Mouse (Mus musculus): ENCODE data around the gene Ric3. TPM values are rescaled to one million over a fixed set of nuclear protein-coding genes. Genes with fewer than 3 reads are reported as not detected.
"Not testable (repeated sequence)": the region's sequence is repeated elsewhere in the genome, so short reads cannot be mapped to it uniquely, and the experiment has no call there.

Ric3 gene
- total and polyA plus RNA-seq, 3 experiments = not detected

GRCm38 (mm10) chr7:109091316-109091715, 8.2 kb upstream of the Ric3 start:
- not testable (repeated sequence) for H3K27me3 ChIP-seq (ENCODE audit: control insufficient read depth in 1 of 2, insufficient read depth in 2 of 2, low read length in 2 of 2)

GRCm38 (mm10) chr7:109086946-109087345, 3.8 kb upstream of the Ric3 start:
- Histone ChIP-seq H3K4me3 (ENCODE audit: control insufficient read depth in 1 of 2, insufficient read depth in 1 of 2, low read depth in 2 of 2, low read length in 2 of 2) (no peak overlapping the region), H3K79me2 (ENCODE audit: control insufficient read depth, insufficient read depth, low read length, poor library complexity) (no peaks in the 10 kb centered on the region), H3K4me1 (ENCODE audit: control insufficient read depth in 1 of 2, insufficient read depth in 2 of 2, low read length in 2 of 2) (no peaks in the 10 kb centered on the region), H3K36me3 (ENCODE audit: control insufficient read depth in 1 of 2, insufficient read depth in 2 of 2, low read length in 2 of 2) (no peaks in the 10 kb centered on the region), H3K9me3 (replicated peaks; ENCODE audit: insufficient read depth, low read length) (no peaks in the 10 kb centered on the region), H3K9ac (ENCODE audit: control insufficient read depth, low read depth, low read length, poor library complexity, severe bottlenecking) (no peak overlapping the region), H3K27ac (ENCODE audit: control insufficient read depth, low read depth, low read length) (no peak overlapping the region), H3K27me3 (ENCODE audit: control insufficient read depth in 1 of 2, insufficient read depth in 2 of 2, low read length in 2 of 2) (no peaks in the 10 kb centered on the region)
- peak; percentile 28 for DNase-seq (ENCODE audit: low read depth, low spot score)
- no peak for TF ChIP-seq CHD2 (IDR thresholded peaks at IDR 0.05; ENCODE audit: low read length)
- no peak for TF ChIP-seq NRF1 (IDR thresholded peaks at IDR 0.05; ENCODE audit: insufficient read depth, low read depth, low read length, poor library complexity, severe bottlenecking)
- TF ChIP-seq MEF2A (IDR thresholded peaks at IDR 0.05; ENCODE audit: extremely low read depth, insufficient replicate concordance, low read depth, low read length, poor library complexity, severe bottlenecking) = no peak
- no peak for TF ChIP-seq MAFK (IDR thresholded peaks at IDR 0.05; ENCODE audit: borderline replicate concordance, low read depth, low read length)
- no peak for TF ChIP-seq ETS1 (IDR thresholded peaks at IDR 0.05; ENCODE audit: low read depth, low read length)
- TF ChIP-seq TBP (IDR thresholded peaks at IDR 0.05; ENCODE audit: low read depth, low read length) = no peak
- TF ChIP-seq JUND (IDR thresholded peaks at IDR 0.05; ENCODE audit: low read depth, low read length) = no peak
- no peak for TF ChIP-seq GABPA (IDR thresholded peaks at IDR 0.05; ENCODE audit: low read depth, low read length)
- no peak for TF ChIP-seq ZC3H11A (IDR thresholded peaks at IDR 0.05; ENCODE audit: low read depth, low read length)
- TF ChIP-seq CTCF (IDR thresholded peaks at IDR 0.05 in 2 of 3, conservative IDR thresholded peaks at IDR 0.05 in 1 of 3; ENCODE audit: control insufficient read depth in 1 of 3, insufficient read depth in 1 of 3, low read depth in 2 of 3, low read length in 3 of 3, poor library complexity in 1 of 3, severe bottlenecking in 1 of 3) = no peak
- no peak for TF ChIP-seq GATA1 (IDR thresholded peaks at IDR 0.05; ENCODE audit: low read depth, low read length)
- no peak for TF ChIP-seq ZMIZ1 (IDR thresholded peaks at IDR 0.05; ENCODE audit: low read depth, low read length)
- TF ChIP-seq SMC3 (IDR thresholded peaks at IDR 0.05; ENCODE audit: low read depth, low read length) = no peak
- no peak for TF ChIP-seq TAL1 (IDR thresholded peaks at IDR 0.05; ENCODE audit: low read length)
- no peak for TF ChIP-seq MAZ (IDR thresholded peaks at IDR 0.05; ENCODE audit: low read depth, low read length)
- no peak for TF ChIP-seq BHLHE40 (IDR thresholded peaks at IDR 0.05; ENCODE audit: borderline replicate concordance, low read depth, low read length)
- TF ChIP-seq KAT2A (conservative IDR thresholded peaks at IDR 0.05; ENCODE audit: low read depth, low read length) = no peak
- TF ChIP-seq NELFE (IDR thresholded peaks at IDR 0.05; ENCODE audit: low read depth, low read length) = no peak
- no peak for TF ChIP-seq UBTF (IDR thresholded peaks at IDR 0.05; ENCODE audit: borderline replicate concordance, insufficient read depth, low read depth, low read length)
- TF ChIP-seq E2F4 (IDR thresholded peaks at IDR 0.05; ENCODE audit: borderline replicate concordance, low read depth, low read length) = no peak

More at GRCm38 (mm10) chr7:109091316-109091715, 8.2 kb upstream of the Ric3 start:
- H3K9me3 ChIP-seq (replicated peaks; ENCODE audit: insufficient read depth, low read length); DNase-seq (ENCODE audit: low read depth, low spot score); H3K36me3 ChIP-seq (ENCODE audit: control insufficient read depth in 1 of 2, insufficient read depth in 2 of 2, low read length in 2 of 2); H3K27ac ChIP-seq (ENCODE audit: control insufficient read depth, low read depth, low read length); H3K4me1 ChIP-seq (ENCODE audit: control insufficient read depth in 1 of 2, insufficient read depth in 2 of 2, low read length in 2 of 2); H3K79me2 ChIP-seq (ENCODE audit: control insufficient read depth, insufficient read depth, low read length, poor library complexity); H3K9ac ChIP-seq (ENCODE audit: control insufficient read depth, low read depth, low read length, poor library complexity, severe bottlenecking); H3K4me3 ChIP-seq (ENCODE audit: control insufficient read depth in 1 of 2, insufficient read depth in 1 of 2, low read depth in 2 of 2, low read length in 2 of 2): not testable (repeated sequence)
- TF ChIP-seq POLR2AphosphoS5 (IDR thresholded peaks at IDR 0.05; ENCODE audit: borderline replicate concordance, low read depth, low read length) = peak; percentile 76; the same call in 1 of the 2 replicates

All from MEL (cell line).